Mouse (Mus musculus) ES-Bruce4 (cell line): Measurements from ENCODE around the gene Prtn3. TPM values are rescaled to one million over a fixed set of nuclear protein-coding genes. Genes with fewer than 3 reads are reported as not detected.

Source experiments
- H3K27ac ChIP-seq: 2 replicates; pipeline ENCODE4 v1.5.1; 2012; ENCODE audit warnings: low read length, inconsistent platforms; ENCODE audit not compliant: insufficient read depth
- H3K27me3 ChIP-seq: 2 replicates; pipeline ENCODE4 v1.6.1; 2012; ENCODE audit warnings: mild to moderate bottlenecking, low read length, inconsistent platforms; ENCODE audit not compliant: control insufficient read depth, poor library complexity, insufficient read depth, severe bottlenecking
- H3K36me3 ChIP-seq: 2 replicates; pipeline ENCODE4 v1.6.1; 2012; ENCODE audit warnings: inconsistent platforms, mild to moderate bottlenecking, low read length, moderate library complexity; ENCODE audit not compliant: control insufficient read depth, poor library complexity, insufficient read depth, severe bottlenecking
- H3K4me1 ChIP-seq: one replicate; pipeline ENCODE4 v1.8.1; 2011; ENCODE audit warnings: low read length; ENCODE audit not compliant: control insufficient read depth, insufficient read depth
- H3K4me3 ChIP-seq: 2 replicates; pipeline ENCODE4 v1.5.1; 2011; ENCODE audit warnings: low read depth, mild to moderate bottlenecking, low read length
- H3K9ac ChIP-seq: 2 replicates; pipeline ENCODE4 v1.6.1; 2012; ENCODE audit warnings: low read depth, mild to moderate bottlenecking, inconsistent platforms; ENCODE audit not compliant: poor library complexity, severe bottlenecking
- H3K9me3 ChIP-seq: replicated peaks from 2 replicates; pipeline ENCODE4 v1.6.1; 2012; ENCODE audit warnings: mild to moderate bottlenecking, low read length, inconsistent platforms; ENCODE audit not compliant: control insufficient read depth, poor library complexity, insufficient read depth, severe bottlenecking
- CTCF ChIP-seq: IDR thresholded peaks from one replicate; pipeline ENCODE4 v1.8.1; 2011; ENCODE audit warnings: low read depth, low read length
- EP300 ChIP-seq: IDR thresholded peaks from 2 replicates; pipeline ENCODE4 v1.6.1; 2011; ENCODE audit warnings: low read depth, low read length; ENCODE audit not compliant: insufficient read depth
- POLR2A ChIP-seq: IDR thresholded peaks from one replicate; pipeline ENCODE4 v1.8.1; 2011; ENCODE audit warnings: low read length; ENCODE audit not compliant: insufficient read depth
- polyA plus RNA-seq: library from polyadenylated mRNA; stranded (reverse); fragments of >200 nt; gene quantifications from 2 replicates; pipeline ENCODE4 v1.2.4, GENCODE M21; 2011; ENCODE audit warnings: low read depth; ENCODE audit not compliant: missing spikeins, insufficient read depth, insufficient read length

The Prtn3 gene
- polyA plus RNA-seq, 1 experiment: 13.1 TPM

DNA sequence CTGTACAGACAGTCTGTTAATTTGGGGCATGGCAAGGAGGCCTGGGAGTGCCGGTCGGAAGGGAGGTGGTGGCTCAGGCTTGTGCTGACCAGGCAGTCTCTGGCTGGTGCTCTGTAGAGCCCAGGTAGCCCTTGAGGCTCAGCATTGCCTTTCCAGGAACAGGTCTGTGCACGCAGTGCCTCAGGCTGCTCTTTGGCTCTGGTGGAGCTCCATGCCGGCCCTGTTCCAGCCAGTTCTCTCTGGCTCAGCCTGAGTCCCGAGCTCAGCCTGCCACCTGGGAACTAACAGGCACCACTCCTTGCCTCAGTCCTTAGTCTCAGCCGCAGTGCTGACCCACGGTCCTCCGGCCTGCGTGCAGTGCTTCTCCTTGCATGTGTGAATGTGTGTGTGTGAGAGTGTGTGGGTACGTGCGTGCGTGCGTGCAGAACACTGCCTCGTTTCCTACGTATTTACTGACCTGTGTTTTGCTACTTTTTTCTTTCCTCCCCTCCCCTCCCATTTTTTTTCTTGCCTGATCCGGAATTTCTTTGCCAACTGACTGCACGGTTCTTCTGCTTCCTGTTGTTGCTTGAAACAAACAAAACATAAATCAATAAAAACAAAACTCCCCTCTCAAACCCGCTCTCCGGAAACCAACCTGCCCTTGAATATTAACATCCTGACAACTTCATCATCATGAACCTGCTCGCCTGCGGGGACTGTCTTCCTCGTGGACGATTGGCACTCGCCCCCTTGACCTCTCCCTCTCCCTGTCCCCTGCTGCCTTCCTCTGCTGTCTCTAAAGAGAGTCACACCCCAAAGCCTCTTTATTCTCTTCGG lies 12.8 kb upstream of the Prtn3 start:
- peaks cover 62% of the 10 kb centered on the region for H3K36me3 ChIP-seq
- peaks cover 5% of the 10 kb centered on the region for H3K4me1 ChIP-seq
- H3K4me3 ChIP-seq: no peak overlapping the region
- no peaks in the 10 kb centered on the region for H3K27me3 ChIP-seq
- TF ChIP-seq CTCF (no peak), EP300 (no peak), POLR2A (no peak)
- H3K27ac ChIP-seq: no peak overlapping the region
- no peak overlapping the region for H3K9ac ChIP-seq
- no peaks in the 10 kb centered on the region for H3K9me3 ChIP-seq

- no peaks in the 10 kb centered on the region for H3K9me3 ChIP-seq
- H3K27me3 ChIP-seq: no peaks in the 10 kb centered on the region
- no peak overlapping the region for H3K9ac ChIP-seq
- H3K4me3 ChIP-seq: no peak overlapping the region
- no peak for TF ChIP-seq POLR2A
- TF ChIP-seq EP300: no peak
- no peak for TF ChIP-seq CTCF
- H3K36me3 ChIP-seq: peaks cover 55% of the 10 kb centered on the region
- H3K27ac ChIP-seq: no peak overlapping the region
- H3K4me1 ChIP-seq: peaks cover 3% of the 10 kb centered on the region
Measured at GRCm38 (mm10) chr10:79862049-79862788, 12.1 kb upstream of the Prtn3 start.

DNA sequence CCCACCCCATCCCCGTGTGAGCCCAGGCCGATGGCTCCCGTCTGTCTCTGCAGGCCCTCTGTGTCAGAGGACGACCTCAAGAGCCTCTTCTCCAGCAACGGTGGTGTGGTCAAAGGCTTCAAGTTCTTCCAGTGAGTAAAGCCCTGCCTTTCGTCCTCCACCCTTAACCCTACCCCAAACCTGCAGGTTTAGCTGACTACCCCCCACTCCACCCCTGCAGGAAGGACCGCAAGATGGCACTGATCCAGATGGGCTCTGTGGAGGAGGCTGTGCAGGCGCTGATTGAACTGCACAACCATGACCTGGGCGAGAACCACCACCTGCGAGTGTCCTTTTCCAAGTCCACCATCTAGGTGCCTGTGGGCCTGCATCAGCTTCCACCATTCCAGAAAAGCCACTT lies 11.4 kb upstream of the Prtn3 start:
- TF ChIP-seq CTCF (no peak), EP300 (no peak), POLR2A (no peak)

DNA sequence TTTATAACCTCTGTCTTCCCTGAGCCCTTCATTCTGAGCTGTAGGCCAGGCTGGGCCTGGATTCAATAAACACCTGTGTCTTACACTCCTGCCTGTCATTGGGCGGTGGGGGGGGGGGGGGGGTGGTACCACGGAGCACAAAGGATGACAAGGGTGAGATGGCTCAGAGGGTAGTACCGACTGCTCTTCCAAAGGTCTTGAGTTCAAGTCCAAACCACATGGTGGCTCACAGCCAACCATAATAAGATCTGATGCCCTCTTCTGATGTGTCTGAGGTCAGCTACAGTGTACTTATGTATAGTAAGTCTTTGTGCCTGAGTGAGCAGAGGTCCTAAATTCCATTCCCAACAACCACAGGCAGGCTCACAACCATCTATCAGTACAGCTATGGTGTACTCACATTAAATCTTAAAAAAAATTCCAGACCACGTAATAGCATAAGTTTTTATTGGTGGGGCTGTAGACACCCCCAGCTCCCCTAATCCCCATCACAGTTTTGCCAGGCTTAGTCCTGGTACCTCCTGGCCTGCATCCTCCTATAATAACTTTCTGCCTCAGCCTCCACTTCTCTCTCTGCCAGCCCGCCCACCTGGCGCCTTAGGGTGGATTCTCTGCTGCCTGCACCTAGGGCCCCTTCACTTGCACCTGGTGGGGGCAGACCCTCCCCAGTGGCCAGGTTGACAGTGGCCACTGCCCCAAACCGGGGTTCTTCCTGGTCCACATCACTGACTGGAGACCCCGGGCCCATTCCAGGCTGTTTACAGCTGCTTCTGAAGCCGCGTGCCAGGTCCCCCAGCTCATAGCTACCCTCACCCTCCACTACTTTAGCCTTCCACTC lies 9.7 kb upstream of the Prtn3 start:
- H3K9me3 ChIP-seq: no peaks in the 10 kb centered on the region
- no peak for TF ChIP-seq CTCF
- TF ChIP-seq EP300: no peak
- TF ChIP-seq POLR2A: no peak
- H3K9ac ChIP-seq: no peak overlapping the region
- no peak overlapping the region for H3K27ac ChIP-seq
- peaks cover 34% of the 10 kb centered on the region for H3K36me3 ChIP-seq
- no peaks in the 10 kb centered on the region for H3K27me3 ChIP-seq
- no peaks in the 10 kb centered on the region for H3K4me1 ChIP-seq
- H3K4me3 ChIP-seq: no peak overlapping the region

More for the DNA sequence above, 11.4 kb upstream of the Prtn3 start:
- peaks cover 50% of the 10 kb centered on the region for H3K36me3 ChIP-seq
- H3K4me1 ChIP-seq: no peaks in the 10 kb centered on the region
- no peak overlapping the region for H3K4me3 ChIP-seq
- H3K27ac ChIP-seq: no peak overlapping the region
- H3K27me3 ChIP-seq: no peaks in the 10 kb centered on the region
- no peak overlapping the region for H3K9ac ChIP-seq
- H3K9me3 ChIP-seq: no peaks in the 10 kb centered on the region

GRCm38 (mm10) chr10:79865189-79865601 lies 9.1 kb upstream of the Prtn3 start:
- no peak overlapping the region for H3K27ac ChIP-seq

More at GRCm38 (mm10) chr10:79865189-79865601, 9.1 kb upstream of the Prtn3 start:
- H3K4me3 ChIP-seq: no peak overlapping the region
- no peak overlapping the region for H3K9ac ChIP-seq
- H3K4me1 ChIP-seq: no peaks in the 10 kb centered on the region
- TF ChIP-seq CTCF (no peak), EP300 (no peak), POLR2A (no peak)
- H3K9me3 ChIP-seq: no peaks in the 10 kb centered on the region
- peaks cover 28% of the 10 kb centered on the region for H3K36me3 ChIP-seq
- no peaks in the 10 kb centered on the region for H3K27me3 ChIP-seq
